In the genomic region with DNA sequence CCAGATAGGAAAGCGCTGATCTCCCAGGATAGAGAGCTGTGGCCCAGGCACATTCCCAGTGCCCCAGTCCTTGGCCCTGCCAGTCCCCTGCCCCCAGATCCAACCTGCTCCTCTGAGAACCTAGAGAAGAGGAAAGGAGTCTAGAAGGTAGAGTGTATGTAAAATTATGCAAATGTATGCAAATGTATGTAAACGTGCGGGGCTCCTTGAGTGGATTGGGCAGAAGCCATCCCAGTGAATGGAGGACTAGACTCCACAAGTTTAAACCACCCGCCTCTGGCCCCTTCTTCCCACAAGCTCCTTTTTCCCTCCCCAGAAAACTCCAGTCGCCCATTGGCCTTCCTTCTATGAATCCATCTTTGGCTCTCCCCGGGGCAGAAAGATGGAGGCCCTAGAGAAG, we compare ENCODE assay signal across 26 mouse cellular contexts. TPM values are rescaled to one million over a fixed set of nuclear protein-coding genes. Genes with fewer than 3 reads are reported as not detected.
DNase-seq lines count a peak whose midpoint lies in the region; ATAC-seq lines count a peak whose summit lies in the region.
"Had no signal": no experiment of that assay in that cellular context is flagged by ENCODE, and none has a peak within 500 bp of the region (broad histone marks: within the 10 kb centered on the region; RNA-seq: fewer than 3 reads in every experiment).

No protein-coding gene starts in this region.

- no peaks in the 10 kb centered on the region for H3K9me3 ChIP-seq in midbrain, embryonic 14.5 days (ENCODE audit: control insufficient read depth, low read length)
- no peaks in the 10 kb centered on the region for H3K9me3 ChIP-seq in midbrain, embryonic 11.5 days (ENCODE audit: control insufficient read depth, low read length)
- no peaks in the 10 kb centered on the region for H3K9me3 ChIP-seq in forebrain, embryonic 16.5 days (ENCODE audit: control insufficient read depth, low read length)
- H3K9me3 ChIP-seq: embryonic facial prominence, embryonic 15.5 days; heart, embryonic 15.5 days had no signal

- H3K4me2 ChIP-seq in midbrain, embryonic 14.5 days (ENCODE audit: low read length), result no peak overlapping the region
- no peak overlapping the region for H3K4me2 ChIP-seq in midbrain, embryonic 11.5 days
- H3K4me2 ChIP-seq in forebrain, embryonic 16.5 days (ENCODE audit: low read length), result no peak overlapping the region
- H3K4me2 ChIP-seq: embryonic facial prominence, embryonic 15.5 days; heart, embryonic 11.5 days; heart, embryonic 15.5 days; hindbrain, embryonic 14.5 days had no signal

- no peak overlapping the region for H3K27ac ChIP-seq in midbrain, embryonic 14.5 days (replicated peaks; ENCODE audit: low read depth, low read length)
- H3K27ac ChIP-seq in midbrain, embryonic 11.5 days (ENCODE audit: low read depth, low read length), result no peak overlapping the region
- H3K27ac ChIP-seq in forebrain, embryonic 16.5 days (ENCODE audit: low read length), result no peak overlapping the region
- H3K27ac ChIP-seq: embryonic facial prominence, embryonic 15.5 days; heart, adult 2 months; heart, embryonic 15.5 days; hindbrain, embryonic 14.5 days had no signal

- H3K9ac ChIP-seq in midbrain, embryonic 14.5 days (replicated peaks; ENCODE audit: low read length), result no peak overlapping the region
- H3K9ac ChIP-seq in midbrain, embryonic 11.5 days (ENCODE audit: low read length), result no peak overlapping the region
- H3K9ac ChIP-seq in forebrain, embryonic 16.5 days (replicated peaks; ENCODE audit: low read depth, low read length), result no peak overlapping the region
- H3K9ac ChIP-seq: embryonic facial prominence, embryonic 15.5 days; heart, embryonic 15.5 days; hindbrain, embryonic 14.5 days had no signal

- 40% methylated on average over 6 of the region's 6 CpGs for WGBS in midbrain, embryonic 14.5 days
- WGBS in midbrain, embryonic 11.5 days, result 58% methylated on average over 6 of the region's 6 CpGs
- 30% methylated on average over 6 of the region's 6 CpGs for WGBS in forebrain, embryonic 16.5 days

- H3K4me3 ChIP-seq in midbrain, embryonic 14.5 days (replicated peaks; ENCODE audit: low read depth, low read length), result no peak overlapping the region
- no peak overlapping the region for H3K4me3 ChIP-seq in midbrain, embryonic 11.5 days (ENCODE audit: low read depth, low read length)
- no peak overlapping the region for H3K4me3 ChIP-seq in forebrain, embryonic 16.5 days (replicated peaks; ENCODE audit: low read length)
- H3K4me3 ChIP-seq: embryonic facial prominence, embryonic 15.5 days; erythroblast, embryonic 14.5 days; heart, adult 2 months; heart, embryonic 15.5 days had no signal

- H3K27me3 ChIP-seq in midbrain, embryonic 14.5 days (ENCODE audit: control insufficient read depth, insufficient read depth, low read length), result no peaks in the 10 kb centered on the region
- H3K27me3 ChIP-seq in midbrain, embryonic 11.5 days (ENCODE audit: control insufficient read depth, insufficient read depth, low read length), result no peaks in the 10 kb centered on the region
- no peaks in the 10 kb centered on the region for H3K27me3 ChIP-seq in forebrain, embryonic 16.5 days (replicated peaks; ENCODE audit: control insufficient read depth, insufficient read depth, low read length)
- H3K27me3 ChIP-seq: embryonic facial prominence, embryonic 15.5 days had no signal

- DNase-seq in frontal cortex, adult 2 months (ENCODE audit: extremely low spot score in 1 of 2, low spot score in 1 of 2), result no peak
- DNase-seq in midbrain, embryonic 14.5 days, result peak; percentile 36
- no peak for DNase-seq in midbrain, embryonic 11.5 days (ENCODE audit: low spot score, missing footprints)
- DNase-seq in ZHBTc4 (ENCODE audit: low read depth, low spot score), result peak; percentile 75
- no peak for DNase-seq in thymus, postnatal 0 days (ENCODE audit: low spot score)
- no peak for DNase-seq in embryo, embryonic 10 days (ENCODE audit: low spot score)
- DNase-seq: adrenal gland, postnatal 14 days; cerebellum, adult 18-20 months; cerebellum, adult 9-11 months; cerebellum, postnatal 36 days; embryo, embryonic 11 days; gastrocnemius, postnatal 14 days; heart, adult 2 months; heart, postnatal 14 days; kidney, adult 8-10 months had no signal

- H3K36me3 ChIP-seq in midbrain, embryonic 14.5 days (ENCODE audit: control insufficient read depth, insufficient read depth, low read length), result no peaks in the 10 kb centered on the region
- H3K36me3 ChIP-seq in midbrain, embryonic 11.5 days (ENCODE audit: control insufficient read depth, insufficient read depth, low read length), result no peaks in the 10 kb centered on the region
- no peaks in the 10 kb centered on the region for H3K36me3 ChIP-seq in forebrain, embryonic 16.5 days (ENCODE audit: control insufficient read depth, insufficient read depth)
- H3K36me3 ChIP-seq: embryonic facial prominence, embryonic 15.5 days; heart, embryonic 15.5 days had no signal

- ATAC-seq in frontal cortex, adult (ENCODE audit: low TSS enrichment), result peak; percentile 44
- no peak; the same call in 1 of the 2 replicates for ATAC-seq in midbrain, embryonic 14.5 days (ENCODE audit: low FRiP score, low TSS enrichment)
- no peak for ATAC-seq in midbrain, embryonic 11.5 days (ENCODE audit: low FRiP score)
- peak; percentile 72 for ATAC-seq in forebrain, embryonic 16.5 days
- ATAC-seq: activated CD4-positive, CD25-positive, alpha-beta regulatory T cell, adult 4 months; intestine, postnatal 0 days had no signal

- no peaks in the 10 kb centered on the region for H3K4me1 ChIP-seq in midbrain, embryonic 14.5 days (ENCODE audit: control insufficient read depth, insufficient read depth, low read length)
- H3K4me1 ChIP-seq in midbrain, embryonic 11.5 days (ENCODE audit: control insufficient read depth, insufficient read depth, low read length), result no peaks in the 10 kb centered on the region
- peaks cover 11% of the 10 kb centered on the region for H3K4me1 ChIP-seq in forebrain, embryonic 16.5 days (replicated peaks; ENCODE audit: control insufficient read depth, insufficient read depth, low read length)

RNA-seq across cellular contexts. Expression of a gene that starts 23.2 kb away (rescaled TPM):
- 0.14 TPM in 1 of 2 replicates, not detected in the other for polyA plus RNA-seq in frontal cortex, adult 2 months (2012; rRNA removed)
- not detected in 2 replicates for polyA plus RNA-seq in midbrain, embryonic 14.5 days (2014; fragmentation: Nextera tagmentation; extraction: Ambion mirVana)
- polyA plus RNA-seq in midbrain, embryonic 11.5 days (2014; fragmentation: Nextera tagmentation; extraction: Ambion mirVana), result not detected in 2 replicates
- polyA plus RNA-seq in forebrain, embryonic 16.5 days (2015; fragmentation: Nextera tagmentation; extraction: Ambion mirVana), result not detected in 2 replicates
- 0.35 and 0.46 TPM in 2 replicates for polyA plus RNA-seq in thymus, postnatal 0 days (2015; fragmentation: Nextera tagmentation; extraction: Ambion mirVana)
- polyA plus RNA-seq: activated CD4-positive, CD25-positive, alpha-beta regulatory T cell, adult 4 months; embryonic facial prominence, embryonic 11.5 days; gonadal fat pad, adult 2 months; heart, adult 2 months; heart, embryonic 15.5 days; hindbrain, embryonic 14.5 days had no signal

RNA-seq across cellular contexts. Expression of a gene that starts 26.8 kb away (rescaled TPM):
- polyA plus RNA-seq in frontal cortex, adult 2 months (2012; rRNA removed), result 510 and 517 TPM in 2 replicates
- polyA plus RNA-seq in midbrain, embryonic 14.5 days (2014; fragmentation: Nextera tagmentation; extraction: Ambion mirVana), result 1,318 and 1,476 TPM in 2 replicates
- polyA plus RNA-seq in midbrain, embryonic 11.5 days (2014; fragmentation: Nextera tagmentation; extraction: Ambion mirVana), result 1,701 and 1,853 TPM in 2 replicates
- 1,243 and 1,295 TPM in 2 replicates for polyA plus RNA-seq in forebrain, embryonic 16.5 days (2015; fragmentation: Nextera tagmentation; extraction: Ambion mirVana)
- 2,060 and 2,248 TPM in 2 replicates for polyA plus RNA-seq in thymus, postnatal 0 days (2015; fragmentation: Nextera tagmentation; extraction: Ambion mirVana)

RNA-seq across cellular contexts. Expression of a gene that starts 32.1 kb away (rescaled TPM):
- 0.23 and 0.28 TPM in 2 replicates for polyA plus RNA-seq in frontal cortex, adult 2 months (2012; rRNA removed)
- polyA plus RNA-seq in midbrain, embryonic 14.5 days (2014; fragmentation: Nextera tagmentation; extraction: Ambion mirVana), result not detected in 2 replicates
- 0.21 TPM in 1 of 2 replicates, not detected in the other for polyA plus RNA-seq in midbrain, embryonic 11.5 days (2014; fragmentation: Nextera tagmentation; extraction: Ambion mirVana)
- 0.27 and 0.62 TPM in 2 replicates for polyA plus RNA-seq in forebrain, embryonic 16.5 days (2015; fragmentation: Nextera tagmentation; extraction: Ambion mirVana)
- 436 and 450 TPM in 2 replicates for polyA plus RNA-seq in thymus, postnatal 0 days (2015; fragmentation: Nextera tagmentation; extraction: Ambion mirVana)

RNA-seq across cellular contexts. Expression of a gene that starts 41.3 kb away (rescaled TPM):
- not detected in 2 replicates for polyA plus RNA-seq in frontal cortex, adult 2 months (2012; rRNA removed)
- 0.93 and 1.3 TPM in 2 replicates for polyA plus RNA-seq in midbrain, embryonic 14.5 days (2014; fragmentation: Nextera tagmentation; extraction: Ambion mirVana)
- polyA plus RNA-seq in midbrain, embryonic 11.5 days (2014; fragmentation: Nextera tagmentation; extraction: Ambion mirVana), result 0.68 and 0.79 TPM in 2 replicates
- not detected in 2 replicates for polyA plus RNA-seq in forebrain, embryonic 16.5 days (2015; fragmentation: Nextera tagmentation; extraction: Ambion mirVana)
- polyA plus RNA-seq in thymus, postnatal 0 days (2015; fragmentation: Nextera tagmentation; extraction: Ambion mirVana), result 1.9 and 2.1 TPM in 2 replicates
- polyA plus RNA-seq: activated CD4-positive, CD25-positive, alpha-beta regulatory T cell, adult 4 months; embryonic facial prominence, embryonic 11.5 days; gonadal fat pad, adult 2 months; heart, adult 2 months; heart, embryonic 11.5 days; heart, embryonic 15.5 days had no signal

RNA-seq across cellular contexts. Expression of a gene that starts 44.2 kb away (rescaled TPM):
- polyA plus RNA-seq in frontal cortex, adult 2 months (2012; rRNA removed), result not detected in 2 replicates
- polyA plus RNA-seq in midbrain, embryonic 14.5 days (2014; fragmentation: Nextera tagmentation; extraction: Ambion mirVana), result not detected in 2 replicates
- not detected in 2 replicates for polyA plus RNA-seq in midbrain, embryonic 11.5 days (2014; fragmentation: Nextera tagmentation; extraction: Ambion mirVana)
- polyA plus RNA-seq in forebrain, embryonic 16.5 days (2015; fragmentation: Nextera tagmentation; extraction: Ambion mirVana), result not detected in 2 replicates
- 2.5 and 2.7 TPM in 2 replicates for polyA plus RNA-seq in thymus, postnatal 0 days (2015; fragmentation: Nextera tagmentation; extraction: Ambion mirVana)
- polyA plus RNA-seq: activated CD4-positive, CD25-positive, alpha-beta regulatory T cell, adult 4 months; embryonic facial prominence, embryonic 11.5 days; erythroblast, embryonic 14.5 days; gonadal fat pad, adult 2 months; heart, adult 2 months; heart, embryonic 11.5 days; heart, embryonic 15.5 days; hindbrain, embryonic 14.5 days; intestine, postnatal 0 days had no signal

Comparison
In these comparisons a context has a peak if more than half of its experiments do, and no peak if none do; other contexts are left out.
1. DNase-seq: peak in midbrain, embryonic 14.5 days (single experiment) and ZHBTc4 (single experiment); none in frontal cortex, adult 2 months (0 of 2), midbrain, embryonic 11.5 days (single experiment), thymus, postnatal 0 days (single experiment) and embryo, embryonic 10 days (single experiment).
2. ATAC-seq: peak in frontal cortex, adult (single experiment) and forebrain, embryonic 16.5 days (single experiment); none in midbrain, embryonic 14.5 days (single experiment) and midbrain, embryonic 11.5 days (single experiment).
3. RNA of a gene that starts 32.1 kb away (polyA plus RNA-seq): 436 to 450 TPM in thymus, postnatal 0 days; 0.23 to 0.28 TPM in frontal cortex, adult 2 months, 0.27 to 0.62 TPM in forebrain, embryonic 16.5 days, not detected in midbrain, embryonic 14.5 days and 0.21 TPM in midbrain, embryonic 11.5 days; every median in the first group is over 100 times any median in the second.